Mouse (Mus musculus) ovary, adult 18-20 months (tissue): ENCODE measurements at regions not wholly inside any gene's neighbourhood (a gene's known extent, or its start where the extent isn't known, plus 50 kb on each side); places are given as distances from the start of the nearest gene placed in this dataset.

Experiments used
- DNase-seq: peaks from one replicate; pipeline ENCODE4 v3.0.0; 2022; ENCODE audit warnings: low spot score, mixed read lengths

DNA sequence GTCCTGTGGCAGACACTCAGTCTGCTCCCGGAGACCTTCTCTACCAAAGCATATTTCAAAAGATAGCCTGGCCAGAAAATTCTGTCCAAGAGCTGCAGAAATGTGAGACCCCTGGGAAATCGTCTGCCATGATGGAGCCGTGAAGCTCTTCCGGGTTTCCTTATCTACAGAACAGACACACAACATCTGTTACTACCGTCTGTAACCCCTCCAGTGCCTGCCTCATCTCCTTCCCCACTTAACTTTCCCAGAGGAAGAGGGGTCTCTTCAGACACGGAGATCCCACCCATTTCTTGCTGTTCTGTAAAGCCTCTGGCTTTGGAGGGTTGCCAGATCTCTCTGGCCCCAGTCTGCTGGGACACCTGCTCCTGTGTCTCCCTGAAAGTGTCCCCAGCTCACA lies 156.2 kb upstream of the Kcnab2 start:
- DNase-seq: no peak

DNA sequence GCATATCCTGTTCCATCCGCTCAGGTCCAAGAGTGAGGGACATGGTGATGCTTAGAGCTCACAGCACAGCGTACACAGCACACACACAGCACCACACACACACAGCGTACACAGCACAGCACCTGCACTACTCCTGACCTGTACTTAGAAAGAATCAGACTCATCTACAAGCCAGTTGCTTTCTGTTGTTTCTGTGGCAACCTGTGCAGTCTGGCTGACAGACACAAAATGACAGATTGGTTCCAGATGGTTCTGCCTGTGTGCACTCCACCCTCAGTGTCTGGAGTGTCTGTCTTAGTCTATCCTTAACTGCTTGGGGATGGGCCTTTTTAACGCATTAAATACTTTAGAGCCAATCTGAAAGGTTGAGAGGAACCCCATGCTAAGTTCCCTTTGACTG lies 150.4 kb upstream of the Kcnab2 start:
- DNase-seq: no peak

DNA sequence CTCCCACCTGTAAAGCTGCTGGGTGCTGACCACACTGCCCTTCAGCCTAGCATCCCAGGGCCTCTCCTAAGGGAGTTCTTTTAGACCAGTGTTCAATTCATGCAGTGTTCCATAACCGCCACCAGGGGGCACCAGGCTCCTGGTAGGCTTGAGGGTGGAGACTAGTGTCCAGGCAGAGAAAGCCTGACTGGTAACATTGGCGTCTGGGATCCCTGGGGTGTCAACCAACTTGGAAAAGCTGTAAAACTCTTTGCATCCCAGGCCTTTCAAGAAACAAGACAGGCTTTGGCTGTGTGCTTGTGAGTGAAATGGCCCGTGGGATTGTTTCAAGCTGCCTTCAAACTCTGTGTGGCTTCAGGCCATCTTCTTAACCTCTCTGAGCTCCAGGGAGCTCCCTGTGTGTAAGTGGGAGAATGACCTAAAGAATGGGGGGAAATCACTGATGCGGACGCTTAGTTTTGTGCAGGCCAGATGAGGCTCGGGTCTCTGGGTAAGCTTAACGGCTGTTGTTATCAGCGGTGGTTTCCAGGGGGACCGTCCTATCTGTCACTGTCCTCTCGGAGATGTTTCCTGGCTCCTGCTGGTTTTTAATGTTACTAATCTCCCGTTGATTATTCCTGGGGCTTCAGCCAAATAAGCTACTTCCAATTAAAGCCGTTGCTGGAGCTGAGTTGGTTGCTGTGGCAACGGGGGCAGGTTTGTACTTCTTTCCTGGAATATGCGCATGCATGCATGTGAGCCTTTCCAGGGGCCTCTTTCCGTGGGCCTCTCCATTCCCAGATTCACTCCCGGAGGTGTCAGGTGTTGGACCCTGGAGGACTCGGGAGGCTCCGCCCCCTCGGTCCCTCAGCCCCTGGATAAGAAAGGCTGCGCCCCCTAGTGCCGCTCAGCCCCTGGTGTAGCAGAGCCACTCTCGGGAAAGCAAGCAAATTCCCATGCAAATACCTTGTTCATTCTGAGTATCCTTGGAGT lies 147.6 kb upstream of the Kcnab2 start:
- no peak for DNase-seq

DNA sequence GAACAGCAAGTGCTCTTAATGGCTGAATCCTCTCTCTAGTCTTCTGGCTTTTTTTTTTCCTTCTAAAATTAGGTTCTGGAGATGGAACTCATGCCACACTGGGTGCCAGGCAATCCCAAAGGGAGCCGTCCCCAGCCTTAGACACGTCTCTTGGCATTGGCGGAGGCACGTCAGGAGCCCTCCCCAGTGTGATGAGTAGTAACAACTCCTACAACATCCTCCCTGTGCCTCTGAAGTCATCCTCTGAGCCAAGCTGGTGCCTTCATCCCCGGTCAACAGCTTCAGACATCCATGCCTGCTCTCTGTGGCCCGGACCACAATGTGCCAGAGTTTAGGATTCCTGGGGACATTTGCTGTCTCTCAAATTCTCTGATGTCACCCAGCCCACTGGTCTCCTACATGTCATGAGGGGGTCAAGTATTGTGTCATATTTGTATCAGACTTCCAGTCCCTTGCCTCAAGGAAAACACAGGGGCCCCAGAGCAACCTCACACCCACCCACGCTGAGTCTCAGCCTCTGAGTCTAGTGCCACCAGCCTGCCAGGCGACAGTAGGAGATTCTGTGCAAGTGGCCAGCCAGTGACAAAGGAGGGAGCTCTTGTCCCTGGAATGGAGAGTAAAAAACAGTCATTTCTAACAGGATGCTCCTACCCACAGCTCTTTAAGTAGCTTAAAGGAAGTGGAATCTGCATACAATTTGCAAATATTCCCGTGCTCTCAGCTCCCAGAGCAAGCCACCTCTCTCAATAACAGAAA lies 144.5 kb upstream of the Kcnab2 start:
- DNase-seq: no peak

DNA sequence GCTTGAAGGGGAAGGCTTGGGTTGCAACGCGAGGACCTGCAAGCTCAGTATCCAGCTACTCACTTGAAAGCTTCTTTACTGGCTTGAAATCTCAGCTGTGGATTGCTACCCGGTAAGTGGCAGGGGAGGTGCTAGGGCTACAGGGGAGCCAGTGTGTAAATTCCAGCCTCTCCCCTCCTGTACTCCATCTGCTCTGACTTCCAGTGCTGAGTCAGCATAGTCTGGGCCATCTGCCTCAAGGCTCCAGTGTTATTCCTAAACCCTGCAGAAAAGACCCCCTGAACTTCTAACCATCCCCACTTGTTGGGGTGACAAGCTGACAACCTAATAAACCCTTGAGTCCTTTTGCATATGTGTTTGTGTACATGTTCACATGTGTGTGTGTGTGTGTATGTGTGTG lies 140.0 kb upstream of the Kcnab2 start:
- no peak for DNase-seq

DNA sequence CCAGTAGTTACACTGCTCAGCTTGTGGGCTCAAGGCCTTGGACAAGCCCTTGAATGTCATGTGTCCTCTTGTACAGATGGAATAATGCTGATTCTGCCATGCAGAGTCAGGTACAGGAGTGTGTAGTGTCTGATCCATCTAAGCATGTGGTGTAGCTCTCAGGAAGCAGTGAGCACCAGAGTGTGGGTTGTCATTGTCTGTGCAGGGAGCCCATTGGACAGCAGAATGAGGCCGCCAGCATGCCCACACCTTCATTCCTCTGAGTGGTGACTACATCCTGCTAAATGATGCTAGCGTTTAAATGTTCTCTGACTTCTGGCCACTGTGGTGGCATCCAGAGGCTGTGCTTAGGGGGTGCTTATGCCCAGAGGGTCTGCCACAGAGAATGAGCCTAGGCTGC lies 137.5 kb upstream of the Kcnab2 start:
- DNase-seq: no peak

DNA sequence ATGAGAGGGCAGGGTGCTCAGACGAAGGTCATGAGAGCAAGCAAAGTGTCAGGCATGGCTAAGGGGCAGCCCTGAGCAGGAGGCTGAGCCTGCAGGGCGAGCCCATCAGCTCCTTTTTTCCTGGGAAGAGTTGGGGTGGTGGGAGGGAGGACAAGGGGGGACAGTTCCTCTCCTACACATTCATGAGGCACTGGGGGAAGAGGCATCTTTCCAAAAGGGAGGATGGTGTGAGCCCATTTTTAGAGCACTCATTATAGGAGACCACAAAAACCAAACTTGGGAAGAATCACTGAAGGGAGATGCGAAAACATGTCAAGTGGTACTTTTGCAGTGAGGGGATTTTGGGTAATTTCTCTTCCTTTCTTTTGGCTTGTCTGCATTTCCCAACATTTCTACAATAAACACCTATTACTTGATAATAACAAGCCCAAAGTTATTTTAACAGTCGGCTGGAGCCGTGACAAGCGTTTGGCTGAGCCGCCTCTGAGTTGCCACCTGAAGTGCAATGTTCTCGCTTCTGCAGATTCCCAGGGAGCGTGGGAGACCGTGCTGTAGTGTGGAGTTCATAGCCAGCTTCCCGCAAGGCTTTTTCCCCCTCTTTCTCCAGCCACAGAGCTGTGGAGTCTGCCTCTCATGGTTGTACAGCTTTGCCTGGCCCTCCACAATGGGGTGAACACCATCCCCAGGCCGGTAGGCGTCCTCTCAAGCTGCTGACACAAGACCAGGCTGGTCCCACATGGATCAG lies 136.9 kb upstream of the Kcnab2 start:
- DNase-seq: no peak
